8 mouse cellular contexts compared by ENCODE assay signal in genomic region chr7:95688151-95689146, GRCm38 (mm10).
DNase-seq lines count a peak whose midpoint lies in the region.
"Had no signal": no experiment of that assay in that cellular context is flagged by ENCODE, and none has a peak within 500 bp of the region (broad histone marks: within the 10 kb centered on the region; RNA-seq: fewer than 3 reads in every experiment).

No protein-coding gene starts in this region.

- H3K4me1 ChIP-seq in midbrain, embryonic 10.5 days: peaks cover 49% of the 10 kb centered on the region

- H3K36me3 ChIP-seq in midbrain, embryonic 10.5 days: no peaks in the 10 kb centered on the region

- peak; percentile 13 to 17 for DNase-seq in right cerebral cortex, adult 2 months (ENCODE audit: low spot score in 2 of 2)
- no peak for DNase-seq in right cerebral cortex, postnatal 14 days
- peak; percentile 2 for DNase-seq in forelimb bud, embryonic 11.5 days (ENCODE audit: low read depth, low spot score)
- DNase-seq in midbrain, embryonic 10.5 days (ENCODE audit: low spot score): peak; percentile 71
- no peak for DNase-seq in c-Kit-positive CD71-positive TER-119-positive erythroid progenitor cells, embryonic 14.5 days (ENCODE audit: low spot score)
- DNase-seq in spleen, adult 12 weeks (ENCODE audit: low spot score): no peak
- no peak for DNase-seq in lung, postnatal 36 days
- DNase-seq: heart, adult 11 months had no signal

- 4% methylated on average over 16 of the region's 16 CpGs for WGBS in midbrain, embryonic 10.5 days

- no peaks in the 10 kb centered on the region for H3K9me3 ChIP-seq in midbrain, embryonic 10.5 days (replicated peaks)

- H3K27me3 ChIP-seq in midbrain, embryonic 10.5 days (ENCODE audit: low read depth, poor library complexity, severe bottlenecking): peaks cover 71% of the 10 kb centered on the region

- H3K4me3 ChIP-seq in midbrain, embryonic 10.5 days: peak overlapping the region; percentile 41

- peak overlapping the region; percentile 80 for H3K27ac ChIP-seq in midbrain, embryonic 10.5 days (replicated peaks)

Comparison
In these comparisons a context has a peak if more than half of its experiments do, and no peak if none do; other contexts are left out.
1. DNase-seq: peak in right cerebral cortex, adult 2 months (2 of 2), forelimb bud, embryonic 11.5 days (single experiment) and midbrain, embryonic 10.5 days (single experiment); none in right cerebral cortex, postnatal 14 days (single experiment), c-Kit-positive CD71-positive TER-119-positive erythroid progenitor cells, embryonic 14.5 days (single experiment), spleen, adult 12 weeks (single experiment) and lung, postnatal 36 days (single experiment).